Mouse (Mus musculus) stomach, embryonic 16.5 days (tissue): ENCODE measurements at regions not wholly inside any gene's neighbourhood (a gene's known extent, or its start where the extent isn't known, plus 50 kb on each side); places are given as distances from the start of the nearest gene placed in this dataset.

Source experiments
- ATAC-seq: fragments of 200-750 bp; cut with Nextera tagmentation; 2 replicates; pipeline ENCODE4 v1.8.0; 2017; ENCODE audit warnings: moderate number of reproducible peaks, moderate TSS enrichment; ENCODE audit not compliant: insufficient read depth, low FRiP score
- H3K27ac ChIP-seq: fragments of 300-500 bp; sonication (generic); 2 replicates; pipeline ENCODE4 v1.5.1; 2014; ENCODE audit warnings: low read length
- H3K27me3 ChIP-seq: fragments of 300-500 bp; sonication (generic); 2 replicates; pipeline ENCODE4 v1.6.1; 2014; ENCODE audit warnings: low read length, control low read depth, mixed read lengths; ENCODE audit not compliant: control insufficient read depth, insufficient read depth
- H3K36me3 ChIP-seq: fragments of 300-500 bp; sonication (generic); 2 replicates; pipeline ENCODE4 v1.6.1; 2014; ENCODE audit warnings: low read length; ENCODE audit not compliant: control insufficient read depth, insufficient read depth
- H3K4me1 ChIP-seq: fragments of 300-500 bp; sonication (generic); 2 replicates; pipeline ENCODE4 v1.6.1; 2014; ENCODE audit warnings: low read length, control low read depth, mixed read lengths; ENCODE audit not compliant: control insufficient read depth, insufficient read depth
- H3K4me2 ChIP-seq: fragments of 300-500 bp; sonication (generic); 2 replicates; pipeline ENCODE4 v1.6.1; 2014; ENCODE audit warnings: low read depth, low read length, mixed read lengths
- H3K4me3 ChIP-seq: fragments of 300-500 bp; sonication (generic); replicated peaks from 2 replicates; pipeline ENCODE4 v1.5.1; 2014; ENCODE audit warnings: mild to moderate bottlenecking, low read length
- H3K9ac ChIP-seq: fragments of 300-500 bp; sonication (generic); 2 replicates; pipeline ENCODE4 v1.6.1; 2014; ENCODE audit warnings: low read length
- H3K9me3 ChIP-seq: fragments of 300-500 bp; sonication (generic); replicated peaks from 2 replicates; pipeline ENCODE4 v1.6.1; 2016; ENCODE audit warnings: low read length, control low read depth; ENCODE audit not compliant: control insufficient read depth
- WGBS: fragments of 180-500 bp; shearing (Covaris S2); extraction: QIAGEN DNeasy Blood & Tissue Kit; methylation state at CpG from one replicate; pipeline ENCODE4 v1.1.7; 2014; 5-methylcytosine and 5-hydroxymethylcytosine counted together

DNA sequence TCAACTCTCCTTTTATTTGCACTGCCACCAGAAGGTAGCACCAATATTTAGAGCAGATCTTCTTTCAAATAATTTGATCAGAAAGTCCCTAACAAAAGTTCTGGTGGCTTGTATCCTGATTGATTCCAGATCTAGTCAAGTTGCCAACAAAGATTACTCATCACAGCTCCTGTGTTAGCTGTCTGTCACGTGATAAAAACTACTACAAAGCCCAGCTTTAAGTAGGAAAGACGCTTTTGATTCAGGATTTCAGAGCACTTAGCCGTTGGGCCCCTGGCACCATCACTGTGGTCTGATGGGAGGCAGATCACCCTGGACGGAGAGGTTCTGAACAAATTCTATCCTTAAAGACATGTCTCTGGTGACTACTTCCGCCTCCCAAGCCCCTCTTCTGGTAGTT lies 241.6 kb upstream of the Il12b start:
- peaks cover 11% of the 10 kb centered on the region; the same call in 1 of the 2 replicates for H3K4me1 ChIP-seq
- no peak overlapping the region for H3K4me3 ChIP-seq
- 62% methylated on average over 5 of the region's 5 CpGs for WGBS
- no peak overlapping the region for H3K4me2 ChIP-seq
- no peak for ATAC-seq
- no peaks in the 10 kb centered on the region for H3K9me3 ChIP-seq
- no peak overlapping the region for H3K9ac ChIP-seq
- H3K27ac ChIP-seq = no peak overlapping the region
- no peaks in the 10 kb centered on the region for H3K27me3 ChIP-seq
- H3K36me3 ChIP-seq = no peaks in the 10 kb centered on the region

DNA sequence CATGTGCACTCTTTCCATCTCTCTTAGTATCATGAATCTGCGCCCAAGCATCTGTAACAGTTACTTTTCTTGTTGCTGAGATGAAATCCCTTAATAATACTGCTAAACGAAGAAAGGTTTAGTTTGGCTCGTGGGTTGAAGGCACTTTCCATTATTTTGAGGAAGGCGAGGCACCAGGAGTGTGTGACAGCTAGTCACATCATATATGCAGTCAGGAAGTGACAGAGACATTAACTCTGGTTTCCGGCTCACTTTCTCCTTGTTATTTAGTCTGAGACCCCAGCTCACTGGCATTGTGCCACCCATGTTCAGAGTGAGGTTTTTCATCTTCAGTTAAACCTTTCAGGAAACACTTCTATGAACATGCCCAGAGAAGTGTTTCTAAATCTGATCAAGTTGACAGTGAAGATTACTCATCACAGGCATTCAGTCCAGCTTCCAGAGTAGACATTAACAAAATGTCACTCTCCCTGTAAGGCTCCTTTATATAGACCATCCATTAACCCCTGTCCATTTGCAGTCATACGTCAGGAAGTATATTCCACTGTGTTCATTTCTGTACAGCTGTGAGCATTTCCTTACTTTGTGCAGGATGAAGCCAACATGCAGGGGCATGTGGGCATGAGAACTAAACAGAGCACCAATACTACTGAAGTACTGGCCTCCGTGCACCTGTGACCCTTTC lies 238.0 kb upstream of the Il12b start:
- no peak for ATAC-seq

DNA sequence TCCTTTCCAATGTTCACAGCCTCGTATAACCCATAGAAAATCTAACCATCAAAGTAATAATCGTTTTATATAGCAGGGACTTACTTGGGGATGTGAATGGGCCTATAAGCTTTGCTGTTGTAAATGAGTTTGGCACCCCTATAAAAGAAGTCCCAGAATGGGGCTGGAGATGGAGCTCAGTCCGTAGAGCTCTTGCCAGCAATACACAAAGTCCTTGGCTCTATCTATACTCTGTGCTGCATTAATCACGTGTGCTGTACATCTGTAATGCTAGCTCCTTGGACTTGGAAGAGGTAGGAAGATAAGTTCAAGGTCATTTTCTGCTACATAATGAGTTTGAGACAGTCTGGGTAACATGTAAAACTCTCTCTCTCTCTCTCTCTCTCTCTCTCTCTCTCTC lies 236.8 kb upstream of the Il12b start:
- H3K4me3 ChIP-seq = no peak overlapping the region
- 0 out of 2 replicates have a peak, but pooled peaks cover 6% of the 10 kb centered on the region for H3K4me1 ChIP-seq
- no peak overlapping the region for H3K27ac ChIP-seq
- WGBS = 57% methylated on average over 4 of the region's 4 CpGs
- H3K9ac ChIP-seq = no peak overlapping the region
- no peaks in the 10 kb centered on the region for H3K9me3 ChIP-seq
- no peak for ATAC-seq
- no peaks in the 10 kb centered on the region for H3K36me3 ChIP-seq
- H3K27me3 ChIP-seq = no peaks in the 10 kb centered on the region
- no peak overlapping the region for H3K4me2 ChIP-seq

More for the DNA sequence above, 238.0 kb upstream of the Il12b start:
- H3K36me3 ChIP-seq = no peaks in the 10 kb centered on the region
- no peak overlapping the region for H3K9ac ChIP-seq
- WGBS = 58% methylated on average over 7 of the region's 7 CpGs
- no peaks in the 10 kb centered on the region for H3K9me3 ChIP-seq
- H3K27me3 ChIP-seq = no peaks in the 10 kb centered on the region
- H3K4me3 ChIP-seq = no peak overlapping the region
- no peak overlapping the region for H3K4me2 ChIP-seq
- 0 out of 2 replicates have a peak, but pooled peaks cover 5% of the 10 kb centered on the region for H3K4me1 ChIP-seq
- H3K27ac ChIP-seq = no peak overlapping the region

DNA sequence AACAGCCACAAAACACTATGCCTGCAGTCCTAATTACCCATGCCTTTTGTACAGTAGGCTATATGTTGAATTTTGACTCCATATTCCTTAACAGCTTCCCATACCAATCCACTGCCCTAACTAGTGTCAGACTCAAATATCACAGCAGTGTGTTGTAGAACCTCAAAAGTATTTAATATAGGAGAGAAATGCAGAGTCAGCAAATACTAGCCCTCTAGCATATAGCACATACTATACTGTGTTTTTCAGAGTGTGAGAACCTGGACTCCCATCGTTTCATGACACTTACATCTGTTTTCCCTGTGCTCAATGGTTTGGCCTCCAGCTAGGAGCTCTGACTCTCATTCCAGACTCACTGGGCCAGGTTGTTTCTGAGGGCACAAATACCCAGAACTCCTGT lies 236.1 kb upstream of the Il12b start:
- Histone ChIP-seq H3K27me3 (no peaks in the 10 kb centered on the region), H3K36me3 (no peaks in the 10 kb centered on the region), H3K4me3 (no peak overlapping the region), H3K9ac (no peak overlapping the region), H3K9me3 (no peaks in the 10 kb centered on the region), H3K4me2 (no peak overlapping the region), H3K4me1 (0 out of 2 replicates have a peak, but pooled peaks cover 8% of the 10 kb centered on the region), H3K27ac (no peak overlapping the region)
- WGBS = 80% methylated on average over 1 of the region's 1 CpGs
- ATAC-seq = no peak

DNA sequence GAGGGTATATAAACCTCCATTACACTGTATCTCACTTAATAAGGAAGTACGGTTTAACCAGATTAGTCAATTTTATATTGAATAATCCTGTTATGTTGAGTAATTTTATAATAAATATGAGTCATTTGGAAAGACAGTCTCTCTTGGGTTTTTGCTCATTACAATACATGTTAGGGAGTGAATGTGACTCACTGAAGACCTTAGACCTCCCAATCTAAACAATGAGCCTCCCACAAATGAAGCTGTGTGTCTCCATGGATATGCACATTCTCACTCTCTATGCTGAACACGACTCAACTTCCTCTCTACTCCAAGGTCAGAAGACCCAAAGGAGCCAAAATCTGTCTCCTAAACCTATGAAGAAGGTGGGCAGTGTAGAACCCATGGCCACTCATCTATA lies 235.7 kb upstream of the Il12b start:
- Histone ChIP-seq H3K4me2 (no peak overlapping the region), H3K4me3 (no peak overlapping the region), H3K4me1 (0 out of 2 replicates have a peak, but pooled peaks cover 8% of the 10 kb centered on the region), H3K9me3 (no peaks in the 10 kb centered on the region), H3K9ac (no peak overlapping the region), H3K27me3 (no peaks in the 10 kb centered on the region), H3K36me3 (no peaks in the 10 kb centered on the region), H3K27ac (no peak overlapping the region)
- 51% methylated on average over 2 of the region's 2 CpGs for WGBS
- ATAC-seq = no peak

DNA sequence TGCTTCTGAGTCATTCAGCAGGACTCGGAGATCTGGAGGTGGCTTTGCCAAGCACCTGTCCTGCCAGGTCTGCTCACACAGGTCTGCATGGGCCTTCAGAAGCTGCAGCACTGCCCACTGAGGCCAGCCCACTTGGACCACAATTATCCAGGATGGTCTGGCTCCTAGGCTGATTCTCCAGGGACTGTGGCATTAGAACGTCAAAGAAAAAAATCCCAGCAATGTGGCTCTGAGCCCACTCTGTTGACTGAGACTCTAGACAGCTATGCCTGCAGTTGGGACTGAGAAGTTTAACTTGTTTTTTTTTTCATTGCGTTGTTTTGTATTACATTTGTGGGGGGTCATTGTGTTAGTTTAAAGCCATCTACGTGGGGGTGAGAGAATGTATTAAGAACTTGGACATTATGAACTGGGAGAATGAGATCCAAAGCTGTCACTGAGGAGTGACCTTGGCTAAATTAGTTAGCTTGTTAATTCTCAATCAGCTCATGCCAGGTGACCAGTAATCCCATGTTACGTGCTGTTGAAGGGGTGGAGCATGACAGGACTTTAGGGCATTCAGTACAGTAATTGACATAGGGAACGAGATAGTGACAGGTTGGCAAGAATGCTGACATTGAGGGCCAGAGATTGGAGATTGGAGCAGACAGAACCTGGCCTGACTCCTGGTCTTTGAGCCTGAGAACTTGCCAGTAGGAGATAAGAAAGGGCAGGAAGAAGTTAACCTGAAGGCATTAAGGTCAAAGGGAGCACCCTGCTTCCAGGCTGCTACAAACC lies 232.0 kb upstream of the Il12b start:
- no peak for ATAC-seq

DNA sequence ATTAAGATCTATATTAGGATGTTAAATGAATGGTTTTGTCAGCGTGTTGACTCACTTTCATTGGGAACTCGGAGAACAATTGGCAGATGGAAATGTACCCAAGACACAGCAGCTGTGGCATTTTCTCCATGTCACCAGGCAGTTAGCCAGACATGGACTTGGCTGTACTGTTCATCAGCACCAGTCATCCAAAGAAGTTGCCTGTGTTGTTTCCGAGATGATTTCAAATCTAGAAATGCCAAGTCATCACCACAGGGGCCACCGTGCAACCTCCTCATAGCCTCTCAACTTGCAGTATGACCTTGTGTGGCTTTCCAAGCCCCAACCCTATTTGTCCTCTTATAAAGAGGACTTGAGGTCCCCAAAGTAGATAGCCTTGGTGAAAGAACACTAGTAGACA lies 227.4 kb upstream of the Il12b start:
- Histone ChIP-seq H3K27ac (no peak overlapping the region), H3K9me3 (no peaks in the 10 kb centered on the region), H3K4me1 (0 out of 2 replicates have a peak, but pooled peaks cover 3% of the 10 kb centered on the region), H3K27me3 (no peaks in the 10 kb centered on the region), H3K36me3 (no peaks in the 10 kb centered on the region), H3K4me3 (no peak overlapping the region), H3K4me2 (no peak overlapping the region), H3K9ac (no peak overlapping the region)
- no peak for ATAC-seq
- 70% methylated on average over 4 of the region's 4 CpGs for WGBS

More for the DNA sequence above, 232.0 kb upstream of the Il12b start:
- H3K27me3 ChIP-seq = no peaks in the 10 kb centered on the region
- H3K9ac ChIP-seq = no peak overlapping the region
- H3K4me2 ChIP-seq = no peak overlapping the region
- no peak overlapping the region for H3K4me3 ChIP-seq
- H3K9me3 ChIP-seq = no peaks in the 10 kb centered on the region
- 47% methylated on average over 6 of the region's 6 CpGs for WGBS
- no peaks in the 10 kb centered on the region for H3K36me3 ChIP-seq
- 0 out of 2 replicates have a peak, but pooled peaks cover 3% of the 10 kb centered on the region for H3K4me1 ChIP-seq
- H3K27ac ChIP-seq = no peak overlapping the region

DNA sequence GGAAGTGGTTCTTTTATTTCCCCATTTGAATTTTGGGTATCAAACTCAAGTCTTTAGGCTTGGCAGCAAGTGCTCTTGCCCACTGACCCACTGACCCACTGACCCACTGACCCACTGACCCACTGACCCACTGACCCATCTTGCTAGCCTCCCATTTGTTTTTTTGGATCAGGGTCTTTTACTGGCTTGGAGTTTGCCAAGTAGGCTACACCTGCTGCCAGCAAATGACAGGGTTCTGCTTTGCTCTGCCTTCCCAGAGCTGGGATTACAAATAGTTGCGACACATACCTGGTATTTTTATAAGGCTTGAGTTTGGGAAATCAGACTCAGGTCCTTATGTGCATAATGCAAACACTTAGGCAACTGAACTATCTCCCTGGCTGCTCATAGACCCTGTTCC lies 226.7 kb upstream of the Il12b start:
- WGBS = 80% methylated on average over 1 of the region's 1 CpGs
- Histone ChIP-seq H3K36me3 (no peaks in the 10 kb centered on the region), H3K27me3 (no peaks in the 10 kb centered on the region), H3K4me1 (0 out of 2 replicates have a peak, but pooled peaks cover under 1% of the 10 kb centered on the region), H3K4me2 (no peak overlapping the region), H3K4me3 (no peak overlapping the region), H3K9ac (no peak overlapping the region), H3K27ac (no peak overlapping the region), H3K9me3 (no peaks in the 10 kb centered on the region)
- no peak for ATAC-seq

DNA sequence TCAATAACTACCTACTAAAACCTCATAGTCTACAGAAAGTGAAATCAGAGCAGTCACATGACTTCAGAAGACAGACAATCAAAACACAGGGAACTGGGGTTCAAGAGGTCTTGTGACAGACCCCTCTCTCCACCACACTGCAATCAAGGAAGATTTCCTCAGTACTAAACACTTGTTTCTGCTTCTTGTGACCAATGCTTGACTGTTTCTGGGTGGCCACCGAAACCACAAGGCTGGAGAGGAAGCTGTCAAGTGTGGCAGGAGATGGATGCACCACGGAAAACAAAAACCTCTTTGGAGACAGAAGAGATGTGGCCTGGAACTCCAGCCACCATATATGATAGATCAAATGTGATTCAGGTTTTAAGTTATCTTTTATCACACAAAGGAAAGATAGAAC lies 225.3 kb upstream of the Il12b start:
- Histone ChIP-seq H3K4me1 (no peaks in the 10 kb centered on the region), H3K4me3 (no peak overlapping the region), H3K27ac (no peak overlapping the region), H3K36me3 (no peaks in the 10 kb centered on the region), H3K4me2 (no peak overlapping the region), H3K9ac (no peak overlapping the region), H3K9me3 (no peaks in the 10 kb centered on the region), H3K27me3 (no peaks in the 10 kb centered on the region)
- 49% methylated on average over 2 of the region's 2 CpGs for WGBS
- ATAC-seq = no peak
